Mouse (Mus musculus) adrenal gland, postnatal 25 days (tissue): ENCODE measurements around the gene Fbxl12. TPM values are rescaled to one million over a fixed set of nuclear protein-coding genes. Genes with fewer than 3 reads are reported as not detected.
"Not testable (repeated sequence)": the region's sequence is repeated elsewhere in the genome, so short reads cannot be mapped to it uniquely, and the experiment has no call there.

ENCODE experiments used
- DNase-seq: peaks from one replicate; pipeline ENCODE4 v3.0.0; 2021; ENCODE audit warnings: mixed read lengths
- total RNA-seq: library from RNA; stranded (reverse); gene quantifications from 2 replicates; pipeline ENCODE4 v1.2.3, GENCODE M21; 2021

Fbxl12 gene
- total RNA-seq, 1 experiment from 2014 or later = 30.0 TPM

DNA sequence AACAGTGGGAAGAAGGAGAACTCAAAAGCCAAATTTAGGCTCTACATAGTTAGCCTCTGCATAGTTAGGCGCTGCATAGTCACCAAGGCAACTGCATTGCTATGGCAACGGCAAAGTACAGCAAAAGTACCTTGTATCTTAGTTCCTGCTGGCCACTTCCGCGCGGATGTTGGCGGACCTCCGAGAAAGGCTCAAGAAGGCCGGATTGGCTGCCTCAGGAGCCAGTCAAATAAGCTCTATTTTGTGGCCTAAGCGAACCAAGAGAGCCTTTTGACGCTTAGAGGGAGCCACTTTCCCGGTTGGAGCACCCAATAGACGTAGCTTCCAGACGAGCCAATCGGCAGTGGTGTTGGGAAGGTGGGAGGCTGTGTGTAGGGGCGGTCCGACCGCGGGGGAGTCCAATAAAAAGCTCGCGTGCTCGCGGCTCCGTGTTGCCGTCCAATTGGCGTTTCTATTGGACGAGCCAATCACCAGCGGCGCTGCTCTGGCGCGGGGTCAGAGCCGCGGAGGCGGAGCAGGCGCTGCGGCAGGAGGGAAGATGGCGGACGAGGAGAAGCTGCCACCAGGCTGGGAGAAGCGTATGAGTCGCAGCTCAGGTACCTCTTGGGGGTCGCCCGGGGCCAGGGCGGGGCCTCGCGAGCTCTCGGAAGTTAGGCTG lies 7.2 kb upstream of the Fbxl12 start, which contains the start of gene Pin1:
Gene Pin1 (plus strand): TSS at position 494 of the 658 bp plus-strand sequence.
- peak; percentile 97 for DNase-seq

GRCm38 (mm10) chr9:20645121-20645520 lies 554 bp upstream of the Fbxl12 start:
- DNase-seq = no peak

DNA sequence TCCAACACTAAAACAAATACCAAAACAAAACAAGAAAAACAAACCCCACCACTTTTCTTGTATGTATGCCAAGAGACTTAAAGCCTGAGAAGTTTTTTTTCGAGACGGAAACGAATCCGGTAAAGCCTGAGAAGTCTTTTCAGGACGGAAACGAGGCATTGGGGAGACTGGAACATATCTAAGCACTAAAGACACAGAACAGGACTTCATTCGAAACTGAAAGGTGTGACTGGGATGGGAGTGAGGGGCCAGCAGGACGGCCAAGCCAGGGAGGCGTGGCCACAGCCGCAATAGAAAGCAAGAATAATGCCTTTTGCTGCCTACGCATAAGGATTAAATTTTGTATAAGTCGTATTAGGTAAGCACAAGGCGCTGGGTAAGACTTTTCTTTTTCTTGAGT lies 786 bp downstream of the Fbxl12 start:
- DNase-seq = no peak

DNA sequence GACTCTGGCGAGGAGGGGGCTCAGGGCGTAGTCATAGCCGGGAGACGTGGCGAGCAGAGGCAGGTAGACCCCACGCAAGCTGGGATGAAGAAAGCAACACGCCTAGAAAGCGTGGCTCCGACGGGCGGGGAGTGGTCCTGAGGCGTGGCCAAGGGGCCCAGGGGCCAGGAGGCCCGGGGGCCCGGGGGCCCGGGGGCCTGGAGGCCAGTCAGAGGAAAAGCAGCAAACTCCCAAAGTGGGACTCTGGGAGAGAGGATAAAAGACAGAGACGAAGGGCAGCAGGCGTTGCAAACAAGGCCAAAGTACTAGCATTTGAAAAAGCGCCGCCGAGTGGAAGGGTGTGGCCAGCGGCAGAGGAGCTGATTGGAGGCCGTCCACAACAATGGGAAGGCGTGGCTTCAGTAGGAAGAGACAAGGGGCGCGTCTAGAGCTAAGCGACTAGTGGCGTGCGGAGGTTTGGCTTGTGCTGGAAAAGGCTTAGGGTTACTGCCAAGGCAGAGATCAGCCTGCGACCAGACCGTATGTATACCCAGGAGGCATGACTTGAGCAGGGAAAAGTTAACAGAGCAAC lies 1.6 kb downstream of the Fbxl12 start:
- DNase-seq = peak; percentile 81

GRCm38 (mm10) chr9:20642101-20642895 lies 2.3 kb downstream of the Fbxl12 start, which contains the start of gene Ubl5:
TSS of gene Ubl5 (plus strand) at chr9:20642878.
- peak; percentile 80 for DNase-seq

DNA sequence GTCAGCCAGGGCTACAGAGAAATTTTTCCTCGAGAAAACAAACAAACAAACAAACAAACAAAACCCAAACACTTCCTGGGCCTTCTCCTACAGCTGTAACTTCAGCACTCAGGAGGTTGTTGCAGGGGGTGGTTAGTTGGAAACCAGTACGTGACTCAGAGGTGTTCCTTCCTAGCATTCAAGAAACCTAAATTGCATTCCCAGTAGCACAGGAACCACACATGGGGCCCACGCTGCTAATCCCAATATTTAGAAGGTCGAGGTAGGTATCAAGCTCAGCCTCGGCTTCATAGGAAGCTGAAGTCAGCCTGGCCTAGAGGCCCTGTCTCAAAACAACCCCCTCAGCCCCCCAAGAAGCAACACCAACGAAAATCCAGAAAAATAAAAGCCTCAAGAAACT lies 3.1 kb downstream of the Fbxl12 start:
- DNase-seq = no peak

DNA sequence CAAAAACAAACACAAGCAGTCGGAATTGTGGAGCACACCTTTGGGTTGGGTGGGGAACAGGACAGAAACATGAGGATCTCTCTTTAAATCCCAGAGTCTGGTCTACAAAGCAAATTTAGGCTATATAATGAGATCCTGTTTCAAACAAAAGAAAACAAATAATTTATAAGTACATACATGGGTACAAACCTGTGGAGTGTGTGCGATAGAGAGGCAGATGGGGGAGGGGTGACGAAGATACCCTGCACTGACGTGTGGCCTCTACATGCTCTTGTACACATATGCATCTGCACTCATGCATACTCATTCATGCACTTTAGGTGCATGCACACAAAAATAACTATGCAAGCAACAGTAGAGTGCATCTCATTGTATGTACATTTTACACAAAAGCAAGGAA lies 5.1 kb downstream of the Fbxl12 start:
- no peak for DNase-seq

GRCm38 (mm10) chr9:20638552-20638951 lies 6.0 kb downstream of the Fbxl12 start:
- DNase-seq = no peak

DNA sequence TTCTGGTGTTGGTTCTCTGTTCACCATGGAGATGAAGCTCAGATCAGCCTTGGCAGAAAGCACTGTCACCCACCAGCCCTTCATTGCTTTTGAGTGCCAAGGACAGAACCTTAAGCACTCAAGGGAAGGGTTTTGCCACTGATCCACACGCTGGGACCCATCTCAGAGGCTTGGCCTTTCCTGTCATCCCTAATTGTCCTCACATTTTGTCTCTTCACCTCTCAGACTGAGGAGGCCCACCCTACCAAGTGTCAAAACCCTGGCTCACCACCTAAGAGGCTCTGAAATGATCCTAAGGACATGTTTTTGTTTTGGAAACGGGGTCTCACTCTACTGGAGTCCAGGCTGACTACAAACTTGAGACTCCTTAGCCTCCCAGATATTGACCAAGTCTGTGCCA lies 7.8 kb downstream of the Fbxl12 start:
- DNase-seq = no peak

DNA sequence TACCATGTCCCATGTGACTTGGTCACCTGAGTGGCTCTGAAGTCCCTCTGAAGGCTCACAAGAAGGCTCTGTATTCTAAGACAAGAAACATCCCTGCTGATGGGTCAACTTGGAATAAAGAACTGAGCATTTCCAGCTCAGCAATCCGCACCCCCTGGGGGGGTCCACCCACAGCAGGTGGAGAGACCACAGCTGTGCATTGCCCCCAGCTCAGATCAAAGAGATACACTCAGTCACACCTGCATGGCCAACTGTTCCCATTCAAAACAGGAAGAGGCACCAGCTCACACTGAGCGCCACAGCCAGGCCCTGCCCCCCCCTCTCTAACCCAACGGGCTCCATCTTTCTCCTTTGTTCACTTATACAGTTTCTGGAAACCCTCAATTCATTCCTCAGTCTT lies 8.3 kb downstream of the Fbxl12 start:
- no peak for DNase-seq

DNA sequence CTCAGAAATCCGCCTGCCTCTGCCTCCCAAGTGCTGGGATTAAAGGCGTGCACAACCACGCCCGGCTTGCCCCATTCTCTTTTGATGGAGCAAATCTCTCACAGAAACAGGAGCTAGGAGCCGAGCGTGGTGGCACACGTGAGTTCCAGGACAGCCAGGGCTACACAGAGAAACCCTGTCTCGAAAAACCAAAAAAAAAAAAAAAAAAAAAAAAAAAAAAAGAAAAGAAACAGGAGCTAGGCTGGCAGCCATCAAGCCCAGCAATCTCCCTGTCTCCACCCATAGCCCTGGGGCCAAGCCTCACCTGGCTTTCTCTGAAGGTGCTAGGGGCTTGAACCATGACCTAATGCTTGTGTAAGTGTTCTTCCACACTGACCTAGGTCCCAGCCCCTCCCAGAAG lies 8.9 kb downstream of the Fbxl12 start:
- DNase-seq = not testable (repeated sequence)

DNA sequence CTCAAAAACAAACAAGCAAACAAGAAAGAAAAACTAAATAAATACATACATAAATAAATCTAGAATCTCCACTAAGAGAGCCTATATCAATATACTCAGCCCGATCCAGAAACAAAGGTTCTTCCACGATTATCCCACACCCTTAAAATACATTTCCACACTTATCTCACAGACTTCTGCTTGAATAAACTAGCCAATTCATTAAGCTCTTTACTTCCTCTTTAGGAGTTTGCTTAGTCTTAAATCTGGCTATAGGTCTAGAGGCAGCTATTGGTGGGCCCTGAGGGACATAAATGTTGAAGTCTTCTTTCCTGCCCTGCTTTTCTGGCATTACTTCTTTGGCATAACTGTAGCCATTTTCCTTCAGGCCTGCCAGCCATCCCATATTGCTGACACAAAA lies 13.2 kb downstream of the Fbxl12 start:
- DNase-seq = no peak

- no peak for DNase-seq
These were observed 27.9 kb downstream of the Fbxl12 start for GRCm38 (mm10) chr9:20616685-20617084.

DNA sequence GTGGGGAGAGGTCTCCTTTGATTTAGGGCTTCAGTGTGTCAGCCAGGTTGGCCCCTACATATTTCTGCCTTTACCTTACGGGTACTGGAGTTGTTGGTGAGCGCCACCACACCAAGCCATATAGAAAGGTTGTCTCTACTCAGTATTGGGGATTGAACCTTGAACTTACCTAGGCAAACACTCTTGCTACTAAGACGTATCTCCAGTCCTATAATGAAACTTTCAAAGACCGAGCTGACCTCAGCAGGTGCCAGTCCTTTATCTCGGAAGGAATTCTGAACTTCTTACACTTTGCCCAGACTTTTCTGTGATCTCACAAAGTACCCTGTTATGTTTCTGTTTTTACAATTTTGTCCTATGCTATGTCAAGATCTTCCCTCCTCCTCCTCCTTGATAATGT lies 32.6 kb downstream of the Fbxl12 start:
- DNase-seq = no peak

DNA sequence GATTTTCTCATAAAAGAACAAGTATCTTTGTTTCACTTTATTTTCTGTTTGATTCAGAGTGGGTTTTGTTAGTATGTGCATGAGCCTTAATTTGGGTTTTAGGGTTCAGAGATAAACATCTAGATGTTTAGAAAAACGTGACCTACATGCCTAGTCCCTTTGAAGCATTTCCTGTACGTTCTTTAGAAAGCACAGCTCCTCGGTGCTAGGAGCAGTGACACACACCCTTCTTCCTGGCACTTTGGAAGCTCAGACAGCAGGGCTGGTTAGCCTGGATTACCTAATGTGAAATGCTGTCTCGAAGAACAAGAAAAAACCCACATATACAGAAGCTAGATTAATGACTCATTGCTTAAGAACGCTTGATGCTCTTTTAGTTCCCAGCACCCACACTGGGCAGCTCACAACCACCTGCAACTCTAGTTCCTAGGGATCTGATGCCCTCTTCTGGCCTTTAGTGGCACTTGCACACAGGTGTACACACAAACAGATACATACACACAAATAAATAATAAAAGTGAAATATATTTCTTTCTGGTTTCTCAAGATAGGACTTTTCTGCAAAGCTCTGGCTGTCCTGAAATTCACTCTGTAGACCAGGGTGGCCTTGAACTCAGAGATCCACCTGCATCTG lies 34.6 kb downstream of the Fbxl12 start:
- no peak for DNase-seq

GRCm38 (mm10) chr9:20607100-20607974 lies 37.2 kb downstream of the Fbxl12 start:
- peak; percentile 72 for DNase-seq

DNA sequence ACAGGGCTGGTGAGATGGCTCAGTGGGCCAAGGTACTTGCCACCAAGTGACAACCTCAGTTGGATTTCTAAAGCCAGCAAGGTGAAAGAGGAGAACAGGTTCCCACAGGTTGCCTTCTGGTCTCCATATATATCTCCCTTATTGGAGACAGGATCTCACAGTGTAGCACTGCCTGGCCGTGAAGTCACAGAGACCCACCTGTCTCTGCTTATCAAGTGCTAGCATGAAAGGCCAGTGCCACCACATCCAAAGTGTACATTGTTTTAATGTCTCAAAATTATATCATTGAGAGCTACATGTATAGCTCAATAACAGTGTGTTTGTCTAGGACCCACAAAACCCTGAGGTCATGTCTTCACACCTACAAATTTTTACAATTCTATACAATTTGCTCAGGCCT lies 38.3 kb downstream of the Fbxl12 start:
- no peak for DNase-seq

DNA sequence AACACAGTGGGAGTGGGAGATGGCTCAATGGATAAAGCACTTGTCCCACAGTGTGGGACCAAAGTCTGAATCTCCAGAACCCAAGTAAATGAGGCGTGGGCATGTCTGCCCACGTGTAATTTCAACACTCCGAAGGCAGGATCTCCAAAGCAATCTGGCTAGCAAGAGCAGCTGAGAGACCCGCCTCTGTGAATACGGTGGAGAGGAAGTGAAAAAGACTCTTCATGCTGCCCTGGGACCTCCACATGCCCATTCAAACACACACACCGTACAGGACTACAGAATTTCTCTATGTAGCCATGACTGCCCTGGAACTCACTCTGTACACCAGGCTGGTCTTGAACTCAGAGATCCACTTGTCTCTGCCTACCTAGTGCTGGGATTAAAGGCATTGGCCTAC lies 43.3 kb downstream of the Fbxl12 start:
- DNase-seq = no peak

- DNase-seq = peak; percentile 98
These were observed 63.4 kb downstream of the Fbxl12 start, which contains the start of gene Zfp846 for GRCm38 (mm10) chr9:20581175-20581634. TSS of gene Zfp846 (plus strand) at chr9:20581291.

DNA sequence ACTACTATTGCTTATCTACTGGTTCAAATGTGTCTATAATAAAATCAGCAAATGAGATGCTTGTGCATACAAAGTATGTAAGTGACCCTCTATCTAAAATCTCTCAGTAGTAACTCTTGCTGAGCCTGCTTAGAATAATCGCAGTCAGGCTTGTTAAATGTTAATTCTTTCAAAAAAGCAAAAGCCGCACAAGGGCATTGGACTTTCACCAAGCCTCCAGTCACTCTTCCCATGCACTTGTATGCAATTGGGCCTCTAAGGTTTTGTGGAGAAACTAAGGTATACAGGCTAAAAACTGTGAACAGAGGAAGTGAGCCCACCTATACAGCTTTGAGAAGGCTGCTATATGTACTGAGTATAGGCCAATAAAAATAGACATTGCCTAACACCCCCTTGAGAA lies 68.0 kb downstream of the Fbxl12 start:
- no peak for DNase-seq

DNA sequence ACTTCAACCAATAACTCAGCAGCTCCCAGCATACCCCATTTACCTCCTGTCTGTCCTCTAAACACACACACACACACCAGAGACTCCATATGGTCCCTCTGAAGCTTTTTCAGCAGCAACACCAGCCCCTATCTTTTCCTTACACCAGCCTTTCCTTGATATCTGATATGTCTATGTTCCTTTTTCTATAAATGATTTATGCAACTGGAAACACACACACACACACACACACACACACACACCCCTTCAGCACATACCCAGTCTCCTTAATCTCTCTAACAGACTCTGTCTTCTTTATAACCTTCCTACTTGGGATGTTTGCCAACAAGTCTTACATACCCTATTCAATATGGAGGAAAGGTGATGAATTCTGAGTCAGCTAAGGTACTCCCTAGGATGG lies 73.5 kb downstream of the Fbxl12 start:
- DNase-seq = no peak
